Mouse (Mus musculus): Measurements from ENCODE around the gene Camk2g. TPM values are rescaled to one million over a fixed set of nuclear protein-coding genes. Genes with fewer than 3 reads are reported as not detected.

The Camk2g gene
- total and polyA plus RNA-seq, 3 experiments = 15.7 to 33.1 (median 18.5) TPM

DNA sequence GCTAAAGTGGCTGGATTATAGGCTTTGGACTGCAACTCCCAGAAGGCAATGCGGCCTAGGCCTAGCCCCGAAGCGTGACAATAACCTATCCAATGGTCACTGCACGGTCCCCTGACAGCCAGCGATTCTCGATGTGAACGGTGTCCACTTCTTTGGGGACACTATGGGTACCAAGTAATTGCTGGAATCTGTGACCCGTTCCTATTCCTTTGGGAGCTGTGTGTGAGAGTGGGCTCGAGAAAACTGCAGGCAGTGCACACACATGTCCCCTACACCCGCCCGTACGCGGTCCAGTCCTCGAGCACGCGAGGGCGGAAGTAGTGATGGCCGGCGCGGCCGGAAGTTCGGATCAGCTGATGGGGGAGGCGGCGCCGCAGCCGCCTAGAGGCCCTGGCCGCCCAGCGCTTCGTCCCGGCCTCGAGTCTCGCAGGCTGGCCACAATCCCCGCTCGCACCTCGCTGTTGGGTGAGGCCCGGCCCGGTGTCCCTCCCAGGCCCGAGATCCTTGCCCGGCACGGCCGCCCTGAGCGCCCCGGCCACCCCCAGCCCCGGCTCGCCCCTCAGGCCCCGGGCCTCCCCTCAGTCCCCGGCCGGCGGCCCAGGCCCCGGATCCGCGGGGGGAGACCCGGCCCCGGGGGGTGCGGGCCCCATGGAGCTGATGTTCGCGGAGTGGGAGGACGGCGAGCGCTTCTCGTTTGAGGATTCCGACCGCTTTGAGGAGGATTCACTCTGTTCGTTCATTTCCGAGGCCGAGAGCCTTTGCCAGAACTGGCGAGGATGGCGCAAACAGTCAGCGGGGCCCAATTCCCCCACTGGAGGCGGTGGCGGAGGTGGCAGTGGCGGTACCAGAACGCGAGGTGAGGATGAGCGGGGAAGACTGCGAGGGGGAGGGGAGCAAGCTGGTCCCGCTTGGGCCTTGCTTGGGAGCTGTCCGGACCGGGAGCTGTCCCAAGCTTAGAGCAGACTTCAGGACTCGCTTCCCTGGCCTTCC, 86.4 kb downstream of the Camk2g start, which contains the start of gene Zswim8:
Zswim8 (plus strand) TSS at position 352 of the 990 bp plus-strand sequence.
- peaks cover 21% of the 10 kb centered on the region for H3K79me2 ChIP-seq (replicated peaks; ENCODE audit: control insufficient read depth, extremely low read depth, insufficient read depth, poor library complexity, severe bottlenecking)
- no peaks in the 10 kb centered on the region for H3K9me3 ChIP-seq (replicated peaks; ENCODE audit: low read length)
- H3K4me2 ChIP-seq (ENCODE audit: insufficient read depth, low read depth, poor library complexity, severe bottlenecking) = peak within 1 kb of the TSS; percentile 64
- peaks cover 0 to 33% of the 10 kb centered on the region in 2 experiments; a peak in 2 of 4 replicates for H3K4me1 ChIP-seq (ENCODE audit: control insufficient read depth in 1 of 2, insufficient read depth in 2 of 2)
- DNase-seq (ENCODE audit: extremely low read depth) = peak; percentile 71
- H3K27ac ChIP-seq (ENCODE audit: insufficient read depth, low read depth) = peak within 1 kb of the TSS; percentile 13; the same call in 1 of the 2 replicates
- H3K36me3 ChIP-seq (replicated peaks in 1 of 2; ENCODE audit: control insufficient read depth in 1 of 2, insufficient read depth in 1 of 2, low read length in 1 of 2) = peaks cover 29 to 45% of the 10 kb centered on the region in 2 experiments
- in situ Hi-C loops (cut with MboI; ENCODE audit: low pct_ligation_motif_present, low pct_unique_long_range_greater_than_20kb, low sequenced_read_pairs) (no loop called here), dilution Hi-C loops (cut with MboI; ENCODE audit: extremely low pct_ligation_motif_present, extremely low pct_unique_long_range_greater_than_20kb, low sequenced_read_pairs) (no loop called here)
- H3K27me3 ChIP-seq (replicated peaks) = no peaks in the 10 kb centered on the region
- H3K9ac ChIP-seq (ENCODE audit: insufficient read depth, low read depth) = peak within 1 kb of the TSS; percentile 83
- H3K4me3 ChIP-seq (replicated peaks in 1 of 3; ENCODE audit: low read depth in 2 of 3, low read length in 2 of 3, poor library complexity in 1 of 3) = peak within 1 kb of the TSS; percentile 81 to 87 (median 84)
- no peak; the same call in 1 of the 2 replicates for TF ChIP-seq TBP (conservative IDR thresholded peaks at IDR 0.05; ENCODE audit: low read depth, low read length)
- peak; percentile 3 for TF ChIP-seq MEF2A (IDR thresholded peaks at IDR 0.05; ENCODE audit: borderline replicate concordance, low read depth, low read length)
- TF ChIP-seq JUND (conservative IDR thresholded peaks at IDR 0.05; ENCODE audit: low read depth, low read length) = no peak
- no peak for TF ChIP-seq ZKSCAN1 (IDR thresholded peaks at IDR 0.05; ENCODE audit: borderline replicate concordance, low read depth, low read length)
- TF ChIP-seq SMC3 (IDR thresholded peaks at IDR 0.05; ENCODE audit: low read depth, low read length) = no peak
- peak; percentile 37; the same call in 1 of the 2 replicates for TF ChIP-seq IRF4 (IDR thresholded peaks at IDR 0.05; ENCODE audit: low read depth, low read length)
- TF ChIP-seq BHLHE40 (IDR thresholded peaks at IDR 0.05; ENCODE audit: low read depth, low read length) = peak; percentile 74
- TF ChIP-seq MYC (IDR thresholded peaks at IDR 0.05; ENCODE audit: low read depth, low read length) = peak; percentile 87
- TF ChIP-seq USF1 (IDR thresholded peaks at IDR 0.05; ENCODE audit: low read depth, low read length) = peak; percentile 70
- no peak for TF ChIP-seq EP300 (IDR thresholded peaks at IDR 0.05; ENCODE audit: low read length)
- TF ChIP-seq ZMIZ1 (IDR thresholded peaks at IDR 0.05; ENCODE audit: low read depth, low read length) = peak; percentile 58
- TF ChIP-seq POLR2A (IDR thresholded peaks at IDR 0.05; ENCODE audit: low read depth, low read length) = peak; percentile 79
- TF ChIP-seq CHD1 (IDR thresholded peaks at IDR 0.05; ENCODE audit: low read depth, low read length) = no peak
- TF ChIP-seq MXI1 (IDR thresholded peaks at IDR 0.05; ENCODE audit: low read depth, low read length) = peak; percentile 94
- TF ChIP-seq POLR2AphosphoS2 (IDR thresholded peaks at IDR 0.05; ENCODE audit: low read depth, low read length) = no peak
- no peak for TF ChIP-seq E2F4 (IDR thresholded peaks at IDR 0.05; ENCODE audit: insufficient replicate concordance, low read depth, low read length)
- no peak for TF ChIP-seq RAD21 (IDR thresholded peaks at IDR 0.05; ENCODE audit: low read depth, low read length)
- peak; percentile 57; the same call in 1 of the 2 replicates for TF ChIP-seq CHD2 (IDR thresholded peaks at IDR 0.05; ENCODE audit: low read length)
- TF ChIP-seq JUN (IDR thresholded peaks at IDR 0.05; ENCODE audit: insufficient read depth, low read depth, low read length) = no peak
- TF ChIP-seq USF2 (conservative IDR thresholded peaks at IDR 0.05; ENCODE audit: low read depth, low read length) = no peak; the same call in 1 of the 2 replicates
- TF ChIP-seq TCF12 (IDR thresholded peaks at IDR 0.05; ENCODE audit: low read depth, low read length) = 0 out of 2 replicates have a peak, but pooled peaks have one; percentile 49
- TF ChIP-seq NRF1 (IDR thresholded peaks at IDR 0.05; ENCODE audit: low read depth, low read length) = peak; percentile 35; the same call in 1 of the 2 replicates
- TF ChIP-seq HCFC1 (IDR thresholded peaks at IDR 0.05; ENCODE audit: low read depth, low read length) = peak; percentile 90
- TF ChIP-seq ETS1 (conservative IDR thresholded peaks at IDR 0.05; ENCODE audit: low read depth, low read length) = peak; percentile 57
- TF ChIP-seq PAX5 (IDR thresholded peaks at IDR 0.05; ENCODE audit: low read length) = no peak
- TF ChIP-seq NELFE (IDR thresholded peaks at IDR 0.05; ENCODE audit: low read depth, low read length) = peak; percentile 86
- TF ChIP-seq MAX (IDR thresholded peaks at IDR 0.05; ENCODE audit: low read length) = peak; percentile 78; the same call in 1 of the 2 replicates
- 0 out of 2 replicates have a peak, but pooled peaks have one; percentile 79 for TF ChIP-seq KAT2A (IDR thresholded peaks at IDR 0.05; ENCODE audit: insufficient replicate concordance, low read length)
- TF ChIP-seq ZC3H11A (IDR thresholded peaks at IDR 0.05; ENCODE audit: low read depth, low read length) = no peak
- no peak for TF ChIP-seq GABPA (IDR thresholded peaks at IDR 0.05; ENCODE audit: insufficient replicate concordance, low read depth, low read length)
- no peak for TF ChIP-seq CTCF (conservative IDR thresholded peaks at IDR 0.05 in 1 of 2, IDR thresholded peaks at IDR 0.05 in 1 of 2; ENCODE audit: low read depth in 2 of 2, low read length in 2 of 2)
- peak; percentile 99 for TF ChIP-seq SIN3A (IDR thresholded peaks at IDR 0.05; ENCODE audit: low read length)
- TF ChIP-seq UBTF (IDR thresholded peaks at IDR 0.05; ENCODE audit: low read depth, low read length) = 0 out of 2 replicates have a peak, but pooled peaks have one; percentile 48
- peak; percentile 58; the same call in 1 of the 2 replicates for TF ChIP-seq MAZ (IDR thresholded peaks at IDR 0.05; ENCODE audit: low read depth, low read length)
- TF ChIP-seq ELF1 (IDR thresholded peaks at IDR 0.05; ENCODE audit: low read depth, low read length) = peak; percentile 88
- no peak for TF ChIP-seq MAFK (IDR thresholded peaks at IDR 0.05; ENCODE audit: insufficient replicate concordance, low read length)
- no peak for TF ChIP-seq ZNF384 (IDR thresholded peaks at IDR 0.05; ENCODE audit: low read depth, low read length)
